Mouse (Mus musculus): ENCODE results near the gene Lama1. TPM values are rescaled to one million over a fixed set of nuclear protein-coding genes. Genes with fewer than 3 reads are reported as not detected.

The Lama1 gene
- polyA plus RNA-seq (2015; fragmentation: Nextera tagmentation; extraction: Ambion mirVana) = 0.06 TPM in 2 replicates

GRCm38 (mm10) chr17:67696694-67697386 lies at the start of gene Lama1:
Gene Lama1 (plus strand): TSS chr17:67697259.

Other genes starting within 250 kb of the Lama1 start
- gene Lrrc30, start 64.5 kb upstream of the Lama1 start, polyA plus RNA-seq (2015; fragmentation: Nextera tagmentation; extraction: Ambion mirVana) = not detected in 2 replicates